Mouse (Mus musculus): ENCODE measurements around the gene Fuca1.
A peak's percentile ranks its signal among the peaks of the same experiment; 100 is the strongest.

The Fuca1 gene

DNA sequence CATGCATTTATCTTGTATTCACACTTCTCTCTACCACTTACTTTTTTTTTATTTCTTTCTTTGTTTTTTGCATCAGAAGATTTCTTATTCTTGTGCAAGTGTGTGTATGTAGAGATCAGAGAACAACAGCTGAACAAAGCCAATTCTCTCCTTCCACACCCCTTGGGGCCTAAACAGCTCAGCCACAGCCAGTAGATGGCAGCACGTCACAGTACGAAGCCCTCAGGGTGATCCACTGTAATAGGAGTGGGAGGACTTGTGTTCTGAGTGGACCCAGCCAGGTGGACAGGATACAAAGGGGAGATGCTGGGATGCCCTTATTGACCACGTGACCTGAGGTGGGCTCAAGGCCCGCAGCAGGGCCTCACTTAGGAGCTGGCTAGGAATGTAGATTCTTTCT lies 30.7 kb upstream of the Fuca1 start:
- DNase-seq, result peak; percentile 81

DNA sequence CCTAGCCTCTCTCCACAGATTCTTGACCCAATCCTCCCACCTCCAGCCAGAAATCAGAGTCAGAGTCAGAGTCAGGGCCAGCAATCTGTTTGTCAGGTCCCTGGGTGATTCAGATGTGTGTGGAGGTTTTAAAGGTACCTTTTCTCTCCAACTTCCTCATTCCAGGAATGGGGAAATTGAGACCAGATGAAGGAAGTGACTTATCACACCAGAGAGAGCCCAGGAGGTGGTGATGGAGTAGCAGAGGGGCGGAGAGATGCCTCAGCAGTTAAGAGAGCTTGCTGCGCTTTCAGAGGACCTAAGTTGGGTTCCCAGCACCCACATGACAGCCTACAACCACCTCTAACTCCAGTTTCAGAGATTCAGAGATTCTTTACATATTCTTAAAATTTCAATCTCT lies 29.0 kb upstream of the Fuca1 start:
- DNase-seq, result no peak

DNA sequence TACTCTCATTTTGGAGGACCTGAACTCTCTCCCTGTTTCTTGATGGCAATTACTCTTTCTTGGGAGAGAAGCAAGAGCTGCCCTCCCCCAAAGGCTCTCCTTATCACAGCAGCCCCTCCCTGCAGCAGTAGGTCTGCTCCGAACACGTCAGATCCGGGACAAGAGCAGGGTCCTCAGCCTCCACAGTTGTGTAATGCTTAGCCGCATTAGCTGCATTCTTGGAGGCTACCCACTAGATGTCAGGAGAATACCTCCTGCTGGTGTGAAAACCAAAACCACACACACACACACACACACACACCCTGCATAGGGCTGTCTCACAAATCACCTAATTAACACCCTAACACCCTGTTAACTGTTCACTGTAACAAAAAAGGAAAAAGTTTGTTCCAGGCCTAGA lies 27.7 kb upstream of the Fuca1 start:
- no peak for DNase-seq

DNA sequence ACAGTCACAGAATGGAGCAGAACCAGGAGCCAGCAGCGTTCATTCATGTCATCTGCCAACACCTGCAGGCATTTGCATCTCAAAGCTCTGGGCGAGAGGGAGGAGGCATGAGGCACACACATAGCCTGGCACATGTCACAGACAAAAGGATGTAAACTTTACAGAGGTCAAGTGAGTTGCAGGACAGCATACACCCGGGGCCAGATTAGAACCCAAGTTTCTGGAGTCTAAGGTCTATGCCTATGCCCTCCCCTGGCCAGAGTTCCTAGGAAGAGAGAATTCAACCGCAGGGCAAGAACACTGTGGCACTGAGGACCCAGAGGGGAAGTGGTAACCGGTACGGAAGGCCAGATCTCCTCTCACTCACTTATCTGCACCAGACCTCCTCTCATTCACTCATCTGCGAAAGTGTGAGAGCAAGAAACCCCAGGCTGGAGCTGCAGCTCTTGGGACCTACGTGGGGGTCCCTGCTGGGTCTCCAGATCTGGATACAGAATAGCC lies 25.4 kb upstream of the Fuca1 start, which contains the start of gene Cnr2:
TSS of gene Cnr2 (plus strand) at position 324 of the 501 bp plus-strand sequence.
- DNase-seq, result no peak

DNA sequence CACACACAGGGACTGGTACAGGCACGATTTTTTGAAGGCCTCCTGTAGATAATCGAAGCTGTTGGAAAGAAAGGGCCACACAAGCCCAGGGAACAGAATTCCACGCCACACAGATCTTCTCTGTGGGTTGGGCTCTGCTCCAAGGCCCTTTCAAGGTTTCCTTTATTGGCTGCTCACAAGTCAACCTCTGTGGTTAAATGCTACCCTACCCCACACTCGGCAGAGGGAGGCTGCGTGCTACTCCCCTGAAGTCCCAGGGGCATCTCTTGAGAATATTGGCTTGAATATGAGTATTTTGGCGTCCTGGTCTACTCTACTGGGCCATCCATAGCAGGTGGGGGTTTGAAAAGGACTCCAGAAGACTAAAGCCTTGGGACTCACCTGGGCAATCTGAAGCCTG lies 24.4 kb upstream of the Fuca1 start:
- DNase-seq, result no peak

DNA sequence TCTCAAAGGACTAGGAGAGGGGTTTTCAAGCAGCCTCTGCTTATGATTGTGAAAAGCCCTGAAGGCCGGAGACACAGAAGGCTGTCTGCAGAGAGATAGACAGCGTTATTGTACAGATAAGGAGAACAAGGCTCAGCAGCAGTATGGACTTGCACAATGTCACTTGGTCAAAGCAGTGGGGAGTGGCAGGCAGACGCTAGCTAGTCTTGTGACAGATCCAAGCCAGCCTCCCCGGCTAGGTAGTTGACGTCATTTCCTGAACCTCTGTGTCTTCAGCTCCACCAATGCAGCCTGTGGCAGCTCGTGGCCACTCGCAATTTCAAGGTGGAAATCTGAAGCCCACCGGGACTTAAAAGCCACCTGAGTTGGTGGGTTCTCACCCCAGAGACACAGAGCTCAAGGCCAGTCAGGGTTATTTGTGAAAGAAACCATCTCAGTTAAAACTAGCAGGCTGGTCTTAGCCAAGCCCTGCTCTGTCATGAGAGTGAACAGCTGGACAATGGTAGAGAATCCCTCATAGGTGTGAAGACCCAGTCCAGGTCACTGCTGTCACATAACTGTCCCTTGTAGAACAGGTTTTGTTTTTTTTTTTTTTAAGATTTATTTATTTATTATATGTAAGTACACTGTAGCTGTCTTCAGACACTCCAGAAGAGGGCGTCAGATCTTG lies 22.0 kb upstream of the Fuca1 start:
- DNase-seq, result no peak

DNA sequence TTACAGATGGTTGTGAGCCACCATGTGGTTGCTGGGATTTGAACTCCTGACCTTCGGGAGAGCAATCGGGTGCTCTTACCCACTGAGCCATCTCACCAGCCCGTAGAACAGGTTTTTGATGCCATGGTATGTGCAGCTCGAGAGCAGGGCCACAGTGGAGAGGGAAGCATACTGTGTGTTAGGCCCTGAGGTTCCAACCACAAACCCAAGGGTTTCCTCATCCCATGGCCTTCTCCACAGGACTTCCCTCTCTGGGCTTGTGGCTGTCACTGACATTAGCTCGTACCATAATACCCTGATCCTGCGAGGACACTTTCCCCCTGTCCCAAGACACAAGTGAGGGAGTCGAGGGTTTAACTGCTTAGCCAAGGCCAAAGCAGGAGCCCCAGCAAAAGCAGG lies 21.5 kb upstream of the Fuca1 start:
- no peak for DNase-seq

DNA sequence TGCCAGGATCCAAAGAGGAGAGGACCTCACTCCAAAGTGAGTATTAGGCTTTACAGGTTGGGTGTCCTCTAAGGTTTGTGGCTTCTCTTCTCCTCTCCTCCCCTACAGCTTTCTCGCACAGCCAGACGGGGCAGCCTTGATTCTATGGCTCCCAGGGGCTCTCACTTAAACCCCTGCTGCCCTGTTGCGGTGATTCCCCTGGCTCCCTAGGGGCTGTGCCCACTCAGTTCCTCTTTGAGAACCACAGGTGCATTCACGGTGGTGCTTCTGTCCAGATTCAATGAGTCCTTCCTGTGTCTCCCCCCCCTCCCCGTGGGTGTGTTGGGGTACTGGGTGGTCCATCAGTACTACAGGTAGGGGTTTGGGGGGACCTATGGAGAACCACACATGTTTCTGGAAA lies 20.5 kb upstream of the Fuca1 start:
- DNase-seq, result no peak

DNA sequence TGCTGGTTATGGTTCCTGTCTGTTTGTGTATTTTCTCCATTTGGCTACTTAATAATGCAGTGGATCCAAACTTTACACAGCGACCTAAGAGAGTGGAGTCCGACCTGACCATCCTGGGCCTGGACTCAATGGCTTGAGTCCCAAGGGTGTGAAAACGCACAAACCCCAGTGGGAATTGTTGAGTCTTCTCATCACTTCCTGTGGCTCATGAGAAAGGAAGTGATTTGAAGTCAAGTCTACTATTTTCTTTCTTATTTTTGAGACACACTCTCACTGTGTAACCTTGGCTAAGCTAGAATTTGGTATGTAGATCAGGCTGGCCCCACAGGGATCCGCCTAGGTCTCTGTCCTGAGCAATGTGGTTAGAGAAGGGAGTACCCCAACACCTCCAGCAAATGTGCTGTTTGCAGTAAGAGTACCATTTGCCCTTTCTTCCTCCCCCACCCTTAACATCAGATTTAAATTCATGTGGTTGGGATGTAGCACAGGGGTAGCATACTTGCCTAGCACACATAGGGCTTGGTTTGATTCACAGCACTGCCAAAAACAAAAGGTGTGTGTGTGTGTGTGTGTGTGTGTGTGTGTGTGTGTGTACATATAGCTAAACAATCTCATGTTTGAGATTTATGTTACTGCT lies 17.8 kb upstream of the Fuca1 start:
- DNase-seq, result no peak

DNA sequence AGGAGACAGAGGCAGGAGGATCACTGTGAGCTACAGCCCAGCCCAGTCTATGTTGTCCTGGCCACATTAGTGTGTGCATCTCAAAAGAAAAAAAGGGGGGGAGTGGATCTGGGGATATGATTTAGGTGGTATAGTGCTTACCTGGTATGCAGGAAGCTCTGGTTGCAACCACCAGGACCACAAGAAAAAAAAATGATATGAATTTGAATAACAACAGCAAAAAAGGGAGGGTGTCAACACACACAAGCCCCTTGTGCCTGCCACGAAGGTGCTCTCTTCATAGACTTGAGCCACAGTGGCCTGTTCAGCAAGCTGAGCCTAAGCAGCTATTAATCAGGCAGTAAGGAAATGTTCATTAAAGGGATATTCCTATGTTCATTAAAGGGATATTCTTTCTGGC lies 15.7 kb upstream of the Fuca1 start:
- no peak for DNase-seq

DNA sequence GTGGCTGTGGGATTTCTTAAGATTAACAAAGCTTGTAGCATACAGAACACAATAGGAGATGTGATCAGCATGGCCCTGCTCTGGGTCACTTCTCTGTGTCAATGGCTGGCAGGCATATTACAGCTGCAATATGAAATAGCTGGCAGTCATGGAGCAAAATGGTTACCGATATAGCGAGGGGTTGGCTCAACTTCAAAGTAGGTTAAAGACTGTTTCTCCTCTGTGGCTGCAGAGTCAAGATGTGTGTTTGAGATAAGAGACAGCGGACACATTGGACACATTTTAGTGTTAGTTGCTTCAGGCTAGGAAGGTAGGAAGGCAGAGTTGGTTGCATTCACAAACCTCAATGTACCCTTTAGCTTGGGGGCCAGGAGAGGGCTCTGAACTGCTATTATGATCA lies 13.9 kb upstream of the Fuca1 start:
- no peak for DNase-seq

DNA sequence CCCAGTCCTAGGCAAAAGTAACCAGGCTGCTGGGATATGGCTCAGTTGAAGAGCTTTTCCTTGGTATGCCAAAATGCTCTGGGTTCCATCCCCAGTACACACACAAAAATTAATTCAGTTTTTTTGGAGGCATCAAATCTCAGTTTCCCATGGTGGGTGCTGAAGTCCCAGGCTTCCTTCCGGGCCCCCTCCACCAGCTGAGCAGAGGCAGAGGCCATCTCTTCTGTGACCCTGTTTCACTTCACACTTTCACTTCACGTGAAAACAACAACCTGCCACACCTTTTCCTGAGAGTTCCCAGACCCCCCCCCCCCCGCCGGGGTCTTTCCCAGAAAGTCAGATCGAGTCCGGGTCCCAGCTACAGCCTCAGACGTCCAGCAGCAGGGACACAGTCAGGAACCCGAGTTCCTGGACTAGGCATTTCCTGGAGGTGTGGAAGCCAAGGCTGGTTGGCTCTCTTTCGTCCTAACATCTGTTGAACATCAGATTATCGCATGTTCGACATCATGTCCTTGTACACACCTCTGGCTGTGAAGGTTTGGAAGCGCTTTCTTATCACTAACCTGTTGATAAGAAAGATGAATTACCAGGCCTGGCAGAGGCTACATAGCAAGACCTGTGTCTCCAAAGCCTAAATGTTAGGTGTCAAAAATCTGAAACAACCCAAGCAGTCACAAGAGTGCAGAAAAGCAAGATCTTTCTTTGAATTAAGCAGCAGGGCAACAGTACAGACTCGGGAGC lies 11.0 kb upstream of the Fuca1 start:
- DNase-seq, result no peak

DNA sequence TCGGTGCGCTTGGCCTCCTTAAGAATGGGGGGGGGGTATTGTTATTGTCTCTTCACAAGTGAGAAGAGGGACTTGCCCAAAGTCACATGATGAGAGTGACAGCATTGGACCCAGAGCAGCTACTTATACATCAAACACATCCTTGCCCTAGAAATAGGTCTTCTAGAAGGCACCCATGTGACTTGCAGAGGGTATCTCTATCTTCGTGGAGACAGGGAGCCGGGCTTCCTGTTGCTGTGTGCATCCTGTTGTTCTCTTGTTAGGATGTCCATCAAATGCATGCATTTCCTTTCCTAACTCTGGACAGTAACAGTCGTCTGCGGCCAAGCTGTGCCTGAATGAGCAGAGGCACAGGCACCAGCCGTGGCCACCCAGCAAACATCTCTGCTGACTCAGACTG lies 9.0 kb upstream of the Fuca1 start:
- DNase-seq, result peak; percentile 35

DNA sequence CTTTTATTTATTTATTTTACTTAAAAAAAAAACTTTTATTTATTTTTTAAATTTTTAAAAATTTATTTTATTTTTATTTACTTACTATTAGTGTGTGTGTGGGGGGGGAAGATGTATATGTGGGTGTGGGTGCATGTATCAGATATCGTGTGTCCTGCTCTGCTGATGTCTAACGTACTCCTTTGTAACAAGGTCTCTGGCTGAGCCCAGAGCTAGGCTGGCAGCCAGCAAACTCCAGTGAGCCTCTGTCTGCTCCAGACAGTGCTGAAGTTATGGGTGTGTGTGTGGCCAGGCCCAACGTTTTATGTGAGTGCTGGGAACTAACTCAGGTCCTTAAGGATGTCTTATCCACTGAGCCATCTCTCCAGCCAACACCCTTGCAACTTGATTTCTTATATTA lies 8.4 kb upstream of the Fuca1 start:
- no peak for DNase-seq

DNA sequence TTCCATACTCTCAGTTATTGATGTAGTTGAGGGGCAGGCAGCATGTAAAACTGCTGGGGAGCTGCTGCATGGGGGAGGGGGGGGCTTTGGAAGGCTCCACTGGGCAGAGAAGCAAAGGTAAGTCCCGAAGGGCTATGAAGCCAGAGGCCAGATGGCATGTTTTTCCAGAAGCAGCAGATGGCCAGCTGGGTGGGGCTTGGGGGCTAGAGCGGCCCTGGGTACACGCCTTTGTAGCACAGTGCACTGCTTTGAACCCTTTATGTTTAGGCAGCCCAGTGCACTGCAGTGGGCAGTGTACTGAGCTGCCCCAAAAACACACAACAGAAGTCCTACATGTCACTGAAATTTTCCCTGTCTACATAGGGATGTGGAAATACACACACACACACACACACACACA lies 7.7 kb upstream of the Fuca1 start:
- DNase-seq, result no peak

DNA sequence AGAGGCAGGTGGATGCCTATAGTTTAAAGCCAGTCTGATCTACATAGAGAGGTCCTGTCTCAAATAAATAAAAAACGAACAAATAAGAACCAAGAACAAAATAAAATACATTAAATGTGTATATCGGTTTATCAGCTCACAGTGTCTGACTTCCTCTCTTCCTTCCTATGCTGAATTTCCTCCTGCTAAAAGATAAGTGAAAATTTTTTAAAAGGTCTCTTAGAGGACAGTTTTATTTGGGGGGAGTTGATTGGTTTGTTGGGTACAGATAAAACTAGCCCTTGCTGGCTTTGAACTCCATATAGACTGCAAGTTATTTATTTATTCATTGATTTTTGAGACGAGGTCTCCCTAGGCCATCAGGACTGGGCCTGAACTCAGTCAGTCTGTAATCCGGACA lies 7.1 kb upstream of the Fuca1 start:
- DNase-seq, result no peak

DNA sequence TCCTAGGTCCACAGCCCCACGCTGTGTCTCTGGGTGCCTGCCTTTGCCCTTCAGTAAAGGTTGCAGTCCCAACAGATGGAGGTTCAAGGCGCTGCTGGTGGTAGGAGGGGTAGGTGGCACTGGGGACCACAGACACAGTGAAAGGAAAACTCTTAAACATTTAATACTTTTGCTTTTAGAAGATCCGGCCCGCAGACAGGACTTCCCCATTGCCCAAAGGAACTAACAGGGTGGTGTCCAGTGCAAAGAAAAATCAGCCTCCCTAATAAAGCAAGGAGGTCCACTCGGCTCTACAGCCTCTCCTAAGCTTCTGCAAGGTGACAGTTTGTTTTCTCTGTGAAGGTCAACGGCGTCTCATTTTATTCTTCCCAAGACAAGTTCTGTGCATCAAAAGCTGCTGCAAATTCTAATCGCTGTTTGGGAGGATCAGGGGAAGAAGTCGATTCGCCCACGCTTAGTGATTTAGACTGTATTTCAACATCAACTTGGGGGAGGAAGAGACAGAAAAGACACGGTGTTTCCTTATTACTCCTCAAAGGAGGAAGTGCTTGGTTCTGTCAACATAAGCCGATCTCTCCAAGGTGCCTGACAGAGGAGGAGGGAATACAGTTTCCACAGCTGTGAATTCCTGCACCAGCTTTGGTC lies 1.8 kb upstream of the Fuca1 start:
- DNase-seq, result no peak

DNA sequence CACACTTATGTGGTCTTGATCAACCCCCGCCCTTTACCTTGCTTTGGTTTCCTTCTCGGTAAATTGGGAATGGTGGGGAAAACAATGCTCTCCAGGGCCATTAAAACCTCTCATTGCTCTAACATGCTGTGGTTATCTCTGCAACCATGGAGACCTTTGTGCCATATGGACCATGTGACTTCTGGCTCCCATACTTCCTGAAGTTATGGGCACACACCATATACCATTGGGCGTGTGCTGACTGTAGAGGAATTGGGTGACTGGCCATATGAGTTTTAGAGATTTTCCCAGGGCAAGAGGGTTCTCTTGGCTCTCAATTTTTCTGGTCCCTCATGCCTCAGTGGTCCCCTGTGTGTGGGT lies 1.3 kb upstream of the Fuca1 start:
- DNase-seq, result no peak

DNA sequence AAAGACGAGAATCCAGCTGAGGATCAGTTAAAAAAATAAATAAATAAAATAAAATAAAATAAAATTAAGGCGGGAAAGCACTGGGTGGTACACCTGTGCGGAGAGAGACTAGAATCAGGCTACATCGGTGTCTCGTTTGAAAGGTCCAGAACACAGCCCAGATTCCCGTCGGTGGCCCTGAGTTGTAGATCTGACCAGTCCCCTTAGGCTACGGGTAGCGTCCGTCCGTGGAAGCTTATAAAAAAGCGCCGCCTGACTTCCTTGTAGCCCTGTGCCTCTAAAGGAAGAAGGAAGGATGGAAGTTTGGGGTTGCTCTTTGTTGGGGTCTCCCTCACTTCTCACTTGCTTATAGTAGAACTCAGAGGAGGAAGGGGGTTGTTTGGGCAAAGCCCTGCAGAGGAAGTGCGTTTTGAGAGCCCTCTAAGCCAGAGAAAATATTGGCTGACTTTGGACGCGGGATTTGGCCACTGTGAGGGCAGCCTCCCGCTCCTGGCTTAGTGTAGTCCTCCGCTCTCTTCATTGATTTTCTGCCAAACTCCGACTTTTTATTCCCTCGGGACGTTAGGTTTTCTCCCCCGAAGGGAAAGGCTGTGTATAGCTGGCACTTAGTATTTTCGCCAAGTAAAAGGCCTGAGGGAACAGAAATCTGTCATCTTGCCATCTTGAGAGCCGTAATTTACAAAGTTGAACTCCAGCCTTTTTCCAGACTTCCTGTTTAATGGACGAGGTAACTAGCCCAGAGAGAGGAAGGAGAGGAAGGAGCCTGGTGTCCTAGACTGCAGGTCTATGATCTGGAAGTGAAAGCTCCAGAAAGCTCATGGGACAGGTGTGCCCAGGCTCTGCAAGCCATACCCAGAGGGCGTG lies 954 bp downstream of the Fuca1 start:
- peak; percentile 54 for DNase-seq

DNA sequence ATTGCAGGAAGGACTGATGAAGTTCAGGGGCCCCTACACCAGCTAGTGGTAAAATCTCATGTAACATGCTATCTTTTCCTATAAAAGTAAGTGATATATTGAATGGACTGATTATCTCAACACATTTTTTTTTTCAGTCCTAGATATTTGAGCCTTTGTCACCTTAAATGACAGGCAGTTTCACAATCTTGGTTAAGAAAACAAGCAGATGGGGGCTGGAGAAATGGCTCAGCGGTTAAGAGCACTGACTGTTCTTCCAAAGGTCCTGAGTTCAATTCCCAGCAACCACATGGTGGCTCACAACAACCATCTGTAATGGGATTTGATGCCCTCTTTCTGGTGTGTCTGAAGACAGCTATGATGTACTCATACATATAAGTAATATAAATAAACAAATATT lies 1.7 kb downstream of the Fuca1 start:
- DNase-seq, result no peak

DNA sequence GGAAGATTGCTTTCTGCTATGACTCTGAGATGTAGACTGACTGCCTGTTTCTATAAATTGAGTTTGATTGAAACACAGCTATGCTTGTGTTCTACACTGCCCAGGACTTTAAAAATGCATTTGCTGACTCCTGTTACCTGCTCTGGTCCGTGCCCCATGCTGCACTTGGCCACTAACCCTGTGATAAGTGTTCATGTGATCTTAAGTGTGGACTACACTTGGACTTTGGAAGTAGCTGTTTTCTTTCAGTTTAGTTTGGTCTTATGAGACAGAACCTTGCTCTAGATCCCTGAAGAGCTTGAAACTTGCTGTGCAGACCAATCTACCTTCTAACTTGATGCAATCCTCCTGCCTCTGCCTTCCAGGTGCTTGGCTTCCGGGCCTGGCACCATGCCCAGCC lies 3.9 kb downstream of the Fuca1 start:
- DNase-seq, result peak; percentile 40

DNA sequence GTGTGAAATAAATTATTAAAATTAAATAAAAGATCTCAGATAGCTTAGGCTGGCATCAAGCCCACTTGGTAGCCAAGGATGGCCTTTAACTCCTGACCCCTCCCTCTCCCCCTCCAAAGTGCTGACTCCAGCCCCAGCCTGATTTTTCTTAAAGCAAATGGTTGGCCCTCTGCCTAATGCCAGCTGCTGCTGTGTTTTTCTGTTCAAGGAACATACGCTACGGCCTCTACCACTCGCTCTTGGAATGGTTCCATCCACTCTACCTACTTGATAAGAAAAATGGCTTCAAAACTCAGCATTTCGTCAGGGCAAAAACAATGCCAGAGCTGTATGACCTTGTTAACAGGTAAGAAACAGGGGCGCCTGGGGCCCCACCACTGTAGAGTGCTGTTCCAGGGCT lies 4.8 kb downstream of the Fuca1 start:
- peak; percentile 38 for DNase-seq
